Mouse (Mus musculus) brain, embryonic 14.5 days (tissue): ENCODE results near the gene Pdzd2.

Experiments
- CTCF ChIP-seq: fragments of 200-500 bp; IDR thresholded peaks from 2 replicates; pipeline ENCODE4 v1.5.1; 2012; ENCODE audit warnings: inconsistent platforms, mild to moderate bottlenecking, moderate library complexity, borderline replicate concordance; ENCODE audit not compliant: insufficient read depth, insufficient read length; ENCODE audit errors: extremely low read depth
- POLR2A ChIP-seq: fragments of 200-500 bp; IDR thresholded peaks from 2 replicates; pipeline ENCODE4 v1.6.1; 2012; ENCODE audit warnings: mild to moderate bottlenecking, inconsistent platforms, borderline replicate concordance; ENCODE audit not compliant: poor library complexity, insufficient read depth, insufficient read length, severe bottlenecking; ENCODE audit errors: extremely low read depth

DNA sequence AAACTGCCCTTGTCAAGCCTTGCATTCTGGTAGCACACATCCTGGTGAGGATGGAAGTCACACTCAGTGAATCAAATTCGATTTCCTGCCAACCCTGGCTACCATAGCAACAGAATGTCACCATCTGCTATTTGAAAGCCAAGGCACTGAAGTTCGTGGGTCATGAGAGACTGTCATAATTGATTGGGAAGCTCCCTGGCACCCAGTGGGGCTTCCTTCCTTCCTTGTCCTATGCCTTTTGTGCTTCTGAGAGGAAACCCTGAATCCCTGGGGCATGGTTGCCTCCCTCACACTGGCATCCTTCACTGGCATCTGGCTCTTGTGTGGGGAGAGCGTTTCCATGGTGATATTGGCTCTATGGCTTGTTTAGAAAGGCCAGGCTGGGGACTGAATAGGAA is 373.7 kb downstream of the Pdzd2 start:
- TF ChIP-seq POLR2A, result no peak
- no peak for TF ChIP-seq CTCF
